Mouse (Mus musculus) heart, postnatal 25 days (tissue): ENCODE results near the gene Gstm3. TPM values are rescaled to one million over a fixed set of nuclear protein-coding genes. Genes with fewer than 3 reads are reported as not detected.
A peak's percentile ranks its signal among the peaks of the same experiment; 100 is the strongest.

Experiments used
- DNase-seq: peaks from one replicate; pipeline ENCODE4 v3.0.0; 2022; ENCODE audit warnings: low spot score
- intact Hi-C: fragments of 180-260 bp; cut with DNase I; formaldehyde crosslinking; loops from one replicate; pipeline ENCODE4 v1.15.1; 2025
- total RNA-seq, 2 experiments: library from RNA; stranded (reverse); gene quantifications; 2 replicates each; pipeline ENCODE4 v1.2.3; 2021

Gstm3 gene
- total RNA-seq, 2 experiments from 2014 or later: not detected

- intact Hi-C loops: loop anchor here (5.0 kb wide), 2 partner anchors 82 to 212 kb away; partner anchors contain the start of genes Gnai3 and Gstm1
These were observed 33.8 kb downstream of the Gstm3 start for GRCm38 (mm10) chr3:107935268-107935667.

DNA sequence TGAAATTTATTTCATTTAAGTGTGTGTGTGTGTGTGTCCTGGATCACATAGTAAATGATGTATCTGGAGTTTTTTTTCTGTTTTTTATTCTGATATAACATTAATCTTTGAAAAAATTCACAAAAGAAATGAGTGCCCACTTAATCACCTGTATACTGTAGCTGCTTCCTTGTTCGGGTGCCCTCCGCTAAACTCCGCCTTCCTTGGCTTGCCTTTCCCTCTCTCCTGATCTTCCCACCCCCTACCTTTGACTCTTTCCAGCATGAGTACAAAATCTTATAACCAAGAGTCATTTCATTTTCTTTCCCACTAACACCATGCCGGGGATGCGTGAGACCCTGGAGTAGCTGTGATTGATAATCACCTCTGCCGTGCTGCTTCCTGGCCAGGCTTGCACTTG is 37.0 kb downstream of the Gstm3 start:
- intact Hi-C loops: no loop called here
- DNase-seq: no peak

More at GRCm38 (mm10) chr3:107935268-107935667, 33.8 kb downstream of the Gstm3 start:
- DNase-seq: no peak

- intact Hi-C loops: no loop called here
These were observed 37.4 kb downstream of the Gstm3 start, which contains the start of gene Gstm7 for GRCm38 (mm10) chr3:107931670-107932069. TSS of gene Gstm7 (minus strand) at chr3:107931817.

GRCm38 (mm10) chr3:107931134-107931533 is 37.9 kb downstream of the Gstm3 start:
- no peak for DNase-seq
- intact Hi-C loops: no loop called here

More at GRCm38 (mm10) chr3:107931670-107932069, 37.4 kb downstream of the Gstm3 start, which contains the start of gene Gstm7:
- DNase-seq: peak; percentile 96

DNA sequence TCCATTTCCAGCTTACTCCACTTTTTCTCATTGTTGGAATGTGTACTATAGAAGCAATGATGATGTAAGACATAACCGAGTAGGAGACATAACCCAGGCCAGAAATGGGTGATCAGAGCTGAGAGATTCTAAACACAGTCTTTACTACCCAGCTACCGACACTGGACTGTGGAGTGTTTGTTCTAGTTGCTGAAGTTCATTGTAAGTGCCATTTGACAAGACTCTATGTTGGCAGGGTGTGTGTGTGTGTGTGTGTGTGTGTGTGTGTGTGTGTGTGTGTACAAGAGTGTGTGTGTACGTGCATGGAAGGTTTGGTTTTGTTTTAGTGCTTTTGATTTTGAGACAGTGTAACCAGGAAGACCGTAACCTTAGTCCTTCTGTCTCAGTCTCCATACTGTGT is 39.4 kb downstream of the Gstm3 start:
- intact Hi-C loops: no loop called here
- DNase-seq: no peak

DNA sequence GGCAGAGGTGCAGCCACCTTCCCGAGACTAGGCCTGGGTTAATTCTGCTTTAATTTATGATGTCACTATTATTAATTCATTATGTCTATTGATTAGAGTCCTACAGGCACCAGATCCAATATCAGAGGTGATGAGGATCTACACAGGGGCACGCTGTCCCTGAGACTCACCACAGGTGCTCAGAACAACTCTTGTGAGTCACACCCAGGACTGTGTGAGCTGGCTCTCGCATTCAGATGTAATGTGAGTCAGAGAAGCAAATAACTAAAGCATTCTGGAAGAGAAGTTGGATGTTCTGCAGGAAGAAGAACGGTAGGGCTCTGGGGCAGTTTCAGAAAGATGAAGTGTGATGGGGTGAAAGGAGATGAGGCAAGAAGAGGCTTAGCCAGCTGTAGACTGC is 39.8 kb downstream of the Gstm3 start:
- intact Hi-C loops: no loop called here
- DNase-seq: no peak

DNA sequence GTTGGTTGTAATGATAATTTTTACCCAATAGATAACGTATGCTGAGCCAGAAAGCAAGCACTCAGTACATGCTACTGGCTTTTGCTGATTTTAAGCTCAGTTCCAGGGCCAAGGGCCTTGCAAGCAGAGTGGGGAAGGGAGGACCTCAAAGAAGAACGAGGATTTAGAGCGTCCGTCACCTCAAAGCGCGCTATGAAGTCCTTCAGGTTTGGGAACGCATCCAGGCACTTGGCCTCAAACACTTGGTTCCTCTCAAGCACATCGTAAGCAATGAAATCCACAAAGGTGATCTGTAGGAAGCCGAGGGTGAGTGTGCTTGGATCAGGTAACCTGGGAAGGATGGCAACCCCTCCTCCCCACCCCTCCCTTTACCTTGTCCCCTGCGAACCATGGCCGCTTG is 40.4 kb downstream of the Gstm3 start:
- intact Hi-C loops: no loop called here
- no peak for DNase-seq

DNA sequence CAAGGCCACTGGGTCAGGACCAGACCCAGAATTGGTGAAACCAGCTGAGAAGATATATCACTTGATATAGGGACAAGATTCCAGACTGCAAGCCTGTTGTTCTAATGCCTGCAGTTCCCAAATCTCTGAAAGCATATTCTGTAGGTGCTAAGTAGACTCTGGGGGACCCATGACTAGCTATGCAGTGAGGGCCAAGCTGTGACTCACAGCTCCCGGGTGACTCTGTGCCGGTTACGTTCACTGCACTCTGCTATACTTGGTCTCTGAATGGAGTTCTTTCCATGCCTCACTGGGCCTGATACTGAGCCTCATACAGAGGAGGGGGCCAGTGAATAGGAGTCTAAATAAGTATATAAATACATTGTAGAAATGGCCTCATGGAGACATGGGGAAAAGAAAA is 41.2 kb downstream of the Gstm3 start:
- intact Hi-C loops: no loop called here
- DNase-seq: no peak

DNA sequence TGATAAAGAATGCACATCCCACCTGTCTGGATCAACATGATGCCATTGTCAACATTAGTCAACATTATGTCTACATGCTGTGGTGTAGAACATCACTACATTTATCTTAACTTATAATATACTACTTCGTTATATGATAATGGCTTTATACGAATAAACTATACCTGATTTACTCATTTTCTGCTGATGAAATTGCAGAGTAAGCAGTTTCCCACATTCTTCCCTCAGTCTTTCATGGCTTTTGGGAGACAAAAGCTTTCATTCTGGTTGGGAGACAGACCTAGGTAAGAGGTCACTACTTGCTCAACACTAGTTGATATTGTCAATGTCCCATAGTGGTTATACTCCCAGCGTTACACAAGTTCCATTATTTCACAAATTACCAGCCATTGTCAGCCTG is 43.7 kb downstream of the Gstm3 start:
- intact Hi-C loops: no loop called here
- DNase-seq: no peak

GRCm38 (mm10) chr3:107920348-107920747 is 48.7 kb downstream of the Gstm3 start:
- no peak for DNase-seq

GRCm38 (mm10) chr3:107917783-107918408 is 51.2 kb downstream of the Gstm3 start:
- no peak for DNase-seq
- intact Hi-C loops: loop anchor here (2.0 to 5.0 kb wide), 3 partner anchors 51 to 221 kb away; partner anchors contain the start of gene Ahcyl1

More at GRCm38 (mm10) chr3:107920348-107920747, 48.7 kb downstream of the Gstm3 start:
- intact Hi-C loops: no loop called here

- intact Hi-C loops: loop anchor here (5.0 kb wide), 2 partner anchors 145 to 220 kb away; partner anchors contain the start of gene Ahcyl1
- DNase-seq: no peak
These were observed 52.0 kb downstream of the Gstm3 start for GRCm38 (mm10) chr3:107917097-107917496.

- intact Hi-C loops: loop anchor here (5.0 kb wide), 2 partner anchors 146 to 219 kb away; partner anchors contain the start of gene Ahcyl1
- no peak for DNase-seq
These were observed 52.4 kb downstream of the Gstm3 start for GRCm38 (mm10) chr3:107916674-107917073.

Other genes starting within 250 kb of the Gstm3 start
- gene Csf1, start 208.8 kb downstream of the Gstm3 start, total RNA-seq: 10 to 100 TPM; 46.8 to 48.6 TPM
- gene Eps8l3, start 92.1 kb downstream of the Gstm3 start, total RNA-seq: not detected
- 10 to 100 TPM; 50.1 to 51.4 TPM for gene Gstm5, start 73.5 kb downstream of the Gstm3 start, total RNA-seq
- gene Gstm7, start 37.5 kb downstream of the Gstm3 start, total RNA-seq: 10 to 100 TPM; 77.7 to 79.7 TPM
- gene Gstm6, start 25.5 kb downstream of the Gstm3 start, total RNA-seq: 1 to 10 TPM; 1.6 to 3.2 TPM
- gene Gstm2, start 17.2 kb upstream of the Gstm3 start, total RNA-seq: 100 to 1,000 TPM; 137 to 156 TPM
- 100 to 1,000 TPM; 224 to 232 TPM for gene Gstm1, start 48.7 kb upstream of the Gstm3 start, total RNA-seq
- gene Gstm4, start 75.6 kb upstream of the Gstm3 start, total RNA-seq: 10 to 100 TPM; 10.9 TPM
- gene Ampd2, start 117.4 kb upstream of the Gstm3 start, total RNA-seq: 1 to 10 TPM; 4.7 to 6.2 TPM
- gene Gnat2, start 123.5 kb upstream of the Gstm3 start, total RNA-seq: not detected
- gene Gnai3, start 176.9 kb upstream of the Gstm3 start, total RNA-seq: 10 to 100 TPM; 18.5 to 21.3 TPM
- gene Gpr61, start 185.6 kb upstream of the Gstm3 start, total RNA-seq: not detected
- gene Amigo1, start 217.1 kb upstream of the Gstm3 start, total RNA-seq: 10 to 100 TPM; 12.2 to 12.5 TPM
- gene Cyb561d1, start 231.9 kb upstream of the Gstm3 start, total RNA-seq: 1 to 10 TPM; 4.9 to 5.1 TPM
- 1 to 10 TPM; 2.4 to 3.3 TPM for gene Atxn7l2, start 241.7 kb upstream of the Gstm3 start, total RNA-seq